Mouse (Mus musculus) bone marrow macrophage, adult 2 months (primary cell): ENCODE data around the gene Mad1l1.

Experiments used
- CTCF ChIP-seq: IDR thresholded peaks from 2 replicates; pipeline ENCODE4 v1.5.1; 2012; ENCODE audit warnings: low read depth, mild to moderate bottlenecking, low read length, moderate library complexity
- POLR2A ChIP-seq: IDR thresholded peaks from 2 replicates; pipeline ENCODE4 v1.6.1; 2012; ENCODE audit warnings: mild to moderate bottlenecking, low read depth, low read length, borderline replicate concordance

- TF ChIP-seq CTCF (peak; percentile 98), POLR2A (no peak)
Measured at GRCm38 (mm10) chr5:140331615-140332512, 10.5 kb upstream of the Mad1l1 start, which contains the start of gene Mrm2.
